19 mouse cellular contexts compared by ENCODE assay signal in genomic region chr15:78382115-78382514, GRCm38 (mm10). TPM values are rescaled to one million over a fixed set of nuclear protein-coding genes. Genes with fewer than 3 reads are reported as not detected.
"Had no signal": no experiment of that assay in that cellular context is flagged by ENCODE, and none has a peak within 500 bp of the region (broad histone marks: within the 10 kb centered on the region; RNA-seq: fewer than 3 reads in every experiment).

No protein-coding gene starts in this region.

- H3K27ac ChIP-seq: limb, embryonic 12.5 days; liver, embryonic 15.5 days; midbrain, embryonic 13.5 days; neural tube, embryonic 15.5 days had no signal

- H3K27me3 ChIP-seq: limb, embryonic 12.5 days; midbrain, embryonic 13.5 days; neural tube, embryonic 15.5 days had no signal

- H3K9me3 ChIP-seq: limb, embryonic 12.5 days; liver, embryonic 15.5 days; midbrain, embryonic 13.5 days; neural tube, embryonic 15.5 days had no signal

- H3K4me3 ChIP-seq: limb, embryonic 12.5 days; liver, embryonic 15.5 days; midbrain, embryonic 13.5 days; myocyte; neural tube, embryonic 15.5 days had no signal

- H3K4me2 ChIP-seq: limb, embryonic 12.5 days; liver, embryonic 15.5 days; midbrain, embryonic 13.5 days; neural tube, embryonic 15.5 days had no signal

- H3K4me1 ChIP-seq: limb, embryonic 12.5 days had no signal

- ATAC-seq: inflammation-experienced regulatory T-cells, adult 6 months; intestine, postnatal 0 days; lung, postnatal 0 days; midbrain, embryonic 13.5 days had no signal

- DNase-seq: kidney, postnatal 14 days; liver; lung, adult 2 months; lung, postnatal 36 days; right cerebral cortex, postnatal 4 days; spleen, adult 18-20 months; thymus, postnatal 4 days had no signal

- H3K36me3 ChIP-seq: limb, embryonic 12.5 days; liver, embryonic 15.5 days; midbrain, embryonic 13.5 days; neural tube, embryonic 15.5 days had no signal

- H3K9ac ChIP-seq: limb, embryonic 12.5 days; liver, embryonic 15.5 days; midbrain, embryonic 13.5 days; neural tube, embryonic 15.5 days had no signal

RNA-seq across cellular contexts. Expression of gene Tex33, which starts 13.6 kb away (rescaled TPM):
- total RNA-seq: left cerebral cortex, postnatal 36 days; megakaryocyte progenitor cell, adult 5-6 weeks had no signal
- polyA plus RNA-seq: inflammation-experienced regulatory T-cells, adult 6 months; intestine, postnatal 0 days; limb, embryonic 12.5 days; liver, embryonic 15.5 days; lung, adult 2 months; lung, postnatal 0 days; midbrain, embryonic 13.5 days; myocyte; neural tube, embryonic 11.5 days; neural tube, embryonic 15.5 days; stomach, embryonic 16.5 days had no signal
